8 mouse cellular contexts compared by ENCODE assay signal in the genomic region with DNA sequence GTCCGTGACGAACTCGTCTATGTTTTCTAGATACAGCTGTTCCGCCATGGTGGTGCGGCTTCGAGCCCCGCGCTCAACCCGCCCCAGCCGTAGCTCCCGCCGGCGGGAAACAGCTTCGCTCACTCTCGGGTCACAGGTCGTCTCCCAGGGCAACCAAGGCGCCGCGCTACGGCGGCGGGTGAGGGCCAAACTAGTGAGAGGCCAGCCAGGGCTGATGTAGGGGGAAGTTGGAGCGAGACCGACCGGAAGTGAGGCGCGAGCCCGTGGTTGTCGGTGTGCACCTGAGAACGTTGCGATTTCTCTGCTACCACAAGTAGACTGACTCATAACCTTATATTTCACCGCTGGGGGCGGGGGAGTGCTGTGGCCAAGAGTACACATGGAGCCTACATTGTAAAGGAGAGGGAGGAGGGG. TPM values are rescaled to one million over a fixed set of nuclear protein-coding genes. Genes with fewer than 3 reads are reported as not detected.
DNase-seq lines count a peak whose midpoint lies in the region; ATAC-seq and TF ChIP-seq lines count a peak whose summit lies in the region.

A gene (minus strand): TSS at position 190 of the 414 bp plus-strand sequence.

- H3K4me3 ChIP-seq in embryonic facial prominence, embryonic 13.5 days = peak within 1 kb of the TSS; percentile 97
- H3K4me3 ChIP-seq in kidney, adult 2 months (ENCODE audit: insufficient read depth, low read depth, low read length) = peak within 1 kb of the TSS; percentile 70
- peak within 1 kb of the TSS; percentile 98 for H3K4me3 ChIP-seq in limb, embryonic 12.5 days (replicated peaks)
- H3K4me3 ChIP-seq in midbrain, embryonic 15.5 days = peak within 1 kb of the TSS; percentile 91
- peak within 1 kb of the TSS; percentile 75 for H3K4me3 ChIP-seq in spleen, adult 2 months (ENCODE audit: extremely low read depth, insufficient read depth, insufficient read length)

- H3K36me3 ChIP-seq in embryonic facial prominence, embryonic 13.5 days = peaks cover 28% of the 10 kb centered on the region
- no peaks in the 10 kb centered on the region for H3K36me3 ChIP-seq in kidney, adult 2 months (ENCODE audit: control insufficient read depth, insufficient read depth, low read length)
- peaks cover 31% of the 10 kb centered on the region for H3K36me3 ChIP-seq in limb, embryonic 12.5 days
- H3K36me3 ChIP-seq in midbrain, embryonic 15.5 days (replicated peaks) = peaks cover 6% of the 10 kb centered on the region; the same call in 1 of the 2 replicates
- peaks cover 3% of the 10 kb centered on the region for H3K36me3 ChIP-seq in spleen, adult 2 months (ENCODE audit: control insufficient read depth, insufficient read depth, low read length)

- no peaks in the 10 kb centered on the region for H3K9me3 ChIP-seq in embryonic facial prominence, embryonic 13.5 days
- H3K9me3 ChIP-seq in limb, embryonic 12.5 days = no peaks in the 10 kb centered on the region
- no peaks in the 10 kb centered on the region for H3K9me3 ChIP-seq in midbrain, embryonic 15.5 days

- WGBS in embryonic facial prominence, embryonic 13.5 days = under 1% methylated on average over 33 of the region's 33 CpGs
- WGBS in kidney, adult 2 months = under 1% methylated on average over 33 of the region's 33 CpGs
- WGBS in limb, embryonic 12.5 days = under 1% methylated on average over 33 of the region's 33 CpGs
- under 1% methylated on average over 33 of the region's 33 CpGs for WGBS in midbrain, embryonic 15.5 days
- WGBS in spleen, adult 2 months = 1% methylated on average over 33 of the region's 33 CpGs

- no peak for TF ChIP-seq CTCF in kidney, adult 2 months (conservative IDR thresholded peaks at IDR 0.05; ENCODE audit: insufficient read depth, insufficient read length, low read depth, low read length)
- no peak for TF ChIP-seq CTCF in spleen, adult 2 months (IDR thresholded peaks at IDR 0.05; ENCODE audit: extremely low read depth, insufficient read depth, insufficient read length, insufficient replicate concordance)

- DNase-seq in 3134 (ENCODE audit: extremely low read depth, insufficient read length, low spot score) = peak; percentile 99
- DNase-seq in adrenal gland, postnatal 36 days = peak; percentile 98 to 100
- peak; percentile 98 to 100 for DNase-seq in heart, adult 18-20 months
- peak; percentile 99 for DNase-seq in kidney, adult 2 months
- peak; percentile 93 to 99 for DNase-seq in spleen, adult 2 months (ENCODE audit: low read depth in 1 of 2, low spot score in 2 of 2)

- no peaks in the 10 kb centered on the region for H3K27me3 ChIP-seq in embryonic facial prominence, embryonic 13.5 days
- no peaks in the 10 kb centered on the region for H3K27me3 ChIP-seq in kidney, adult 2 months (replicated peaks; ENCODE audit: control insufficient read depth, insufficient read depth, low read length)
- no peaks in the 10 kb centered on the region for H3K27me3 ChIP-seq in limb, embryonic 12.5 days
- no peaks in the 10 kb centered on the region for H3K27me3 ChIP-seq in midbrain, embryonic 15.5 days (replicated peaks)
- no peaks in the 10 kb centered on the region for H3K27me3 ChIP-seq in spleen, adult 2 months (ENCODE audit: control insufficient read depth, insufficient read depth, low read length)

- H3K4me1 ChIP-seq in embryonic facial prominence, embryonic 13.5 days = peaks cover 14% of the 10 kb centered on the region; the same call in 1 of the 2 replicates
- no peaks in the 10 kb centered on the region for H3K4me1 ChIP-seq in kidney, adult 2 months (ENCODE audit: control insufficient read depth, insufficient read depth, low read length)
- H3K4me1 ChIP-seq in limb, embryonic 12.5 days (replicated peaks) = peaks cover 19% of the 10 kb centered on the region
- peaks cover 21% of the 10 kb centered on the region for H3K4me1 ChIP-seq in midbrain, embryonic 15.5 days
- no peaks in the 10 kb centered on the region; the same call in 1 of the 2 replicates for H3K4me1 ChIP-seq in spleen, adult 2 months (ENCODE audit: control insufficient read depth, insufficient read depth, insufficient read length)

- peak within 1 kb of the TSS; percentile 79 for H3K4me2 ChIP-seq in embryonic facial prominence, embryonic 13.5 days
- H3K4me2 ChIP-seq in limb, embryonic 12.5 days = peak within 1 kb of the TSS; percentile 83
- peak within 1 kb of the TSS; percentile 63 for H3K4me2 ChIP-seq in midbrain, embryonic 15.5 days

- peak within 1 kb of the TSS; percentile 93 for H3K9ac ChIP-seq in embryonic facial prominence, embryonic 13.5 days
- H3K9ac ChIP-seq in limb, embryonic 12.5 days (replicated peaks) = peak within 1 kb of the TSS; percentile 92
- peak within 1 kb of the TSS; percentile 87 for H3K9ac ChIP-seq in midbrain, embryonic 15.5 days

- ATAC-seq in embryonic facial prominence, embryonic 13.5 days (ENCODE audit: insufficient number of reproducible peaks, insufficient read depth, low FRiP score, low TSS enrichment, low read depth) = peak; percentile 91
- peak; percentile 93 for ATAC-seq in limb, embryonic 12.5 days (ENCODE audit: insufficient number of reproducible peaks, insufficient read depth, low FRiP score, low TSS enrichment, low read depth)
- ATAC-seq in midbrain, embryonic 15.5 days (replicated peaks) = peak; percentile 97

- H3K27ac ChIP-seq in embryonic facial prominence, embryonic 13.5 days = peak within 1 kb of the TSS; percentile 88
- no peak within 1 kb of the TSS; the same call in 1 of the 2 replicates for H3K27ac ChIP-seq in kidney, adult 2 months (ENCODE audit: insufficient read depth, low read depth, low read length)
- peak within 1 kb of the TSS; percentile 91 for H3K27ac ChIP-seq in limb, embryonic 12.5 days
- H3K27ac ChIP-seq in midbrain, embryonic 15.5 days = peak within 1 kb of the TSS; percentile 84
- H3K27ac ChIP-seq in spleen, adult 2 months (ENCODE audit: insufficient read depth, low read length) = peak within 1 kb of the TSS; percentile 76

- TF ChIP-seq POLR2A in kidney, adult 2 months (IDR thresholded peaks at IDR 0.05; ENCODE audit: low read depth, low read length) = peak; percentile 73
- TF ChIP-seq POLR2A in spleen, adult 2 months (IDR thresholded peaks at IDR 0.05; ENCODE audit: low read depth, low read length) = no peak

RNA-seq across cellular contexts. Expression of the gene that starts here (rescaled TPM):
- total RNA-seq in adrenal gland, postnatal 36 days (2021) = 10 to 100 TPM; 21.5 to 22.3 TPM
- polyA plus RNA-seq in embryonic facial prominence, embryonic 13.5 days (2015; fragmentation: Nextera tagmentation; extraction: Ambion mirVana) = 74.2 and 75.1 TPM in 2 replicates
- 10 to 100 TPM in 1 of 2 experiments, 1 to 10 TPM in 1; 6.6 to 10.7 TPM for total RNA-seq in heart, adult 18-20 months (2021)
- 8.1 and 9.6 TPM in 2 replicates for polyA plus RNA-seq in kidney, adult 2 months (2012; rRNA removed)
- polyA plus RNA-seq in limb, embryonic 12.5 days (2016; fragmentation: Nextera tagmentation; extraction: Ambion mirVana) = 84.0 and 89.5 TPM in 2 replicates
- polyA plus RNA-seq in midbrain, embryonic 15.5 days (2015; fragmentation: Nextera tagmentation; extraction: Ambion mirVana) = 49.0 and 53.8 TPM in 2 replicates
- 6.7 and 7.9 TPM in 2 replicates for polyA plus RNA-seq in spleen, adult 2 months (2012; rRNA removed)
